Mouse (Mus musculus) CD4-positive, CD25-positive, alpha-beta regulatory T cell, adult 2 months (primary cell): ENCODE results near the gene Rnase4.
A peak's percentile ranks its signal among the peaks of the same experiment; 100 is the strongest.

Experiments used
- DNase-seq: peaks from one replicate; pipeline ENCODE4 v3.0.0-alpha.2; 2012; ENCODE audit warnings: low read depth, low spot score

Gene Rnase4

GRCm38 (mm10) chr14:51090921-51091900 lies at the start of gene Rnase4, which contains the start of gene Ang:
Gene Rnase4 (plus strand): TSS chr14:51091077.
Gene Ang (plus strand): TSS chr14:51091150.
- peak; percentile 67 for DNase-seq

GRCm38 (mm10) chr14:51041769-51042168 lies 49.1 kb upstream of the Rnase4 start, which contains the start of gene Rnase9:
Gene Rnase9 (minus strand): TSS chr14:51041869.
- no peak for DNase-seq

- no peak for DNase-seq
Observed at GRCm38 (mm10) chr14:51047846-51048245, 43.0 kb upstream of the Rnase4 start.

GRCm38 (mm10) chr14:51050063-51050462 lies 40.8 kb upstream of the Rnase4 start, which contains the start of gene Rnase11:
Gene Rnase11 (minus strand): TSS chr14:51050163.
- no peak for DNase-seq

- no peak for DNase-seq
Observed at GRCm38 (mm10) chr14:51051941-51052340, 38.9 kb upstream of the Rnase4 start.

GRCm38 (mm10) chr14:51053176-51053575 lies 37.7 kb upstream of the Rnase4 start:
- no peak for DNase-seq

- DNase-seq = no peak
Observed at GRCm38 (mm10) chr14:51054243-51055237, 36.3 kb upstream of the Rnase4 start.

GRCm38 (mm10) chr14:51057401-51057831 lies 33.5 kb upstream of the Rnase4 start, which contains the start of gene Rnase12:
Gene Rnase12 (minus strand): TSS chr14:51057661.
- peak; percentile 42 for DNase-seq

GRCm38 (mm10) chr14:51060761-51061160 lies 30.1 kb upstream of the Rnase4 start:
- DNase-seq = no peak

- DNase-seq = no peak
Observed at GRCm38 (mm10) chr14:51068956-51069355, 21.9 kb upstream of the Rnase4 start.

- peak; percentile 82 for DNase-seq
Observed at GRCm38 (mm10) chr14:51069617-51070016, 21.3 kb upstream of the Rnase4 start.

- DNase-seq = no peak
Observed at GRCm38 (mm10) chr14:51074335-51074734, 16.5 kb upstream of the Rnase4 start, which contains the start of gene Olfr750. Gene Olfr750 (minus strand): TSS chr14:51074435.

- DNase-seq = no peak
Observed at GRCm38 (mm10) chr14:51079180-51079579, 11.7 kb upstream of the Rnase4 start.

- no peak for DNase-seq
Observed at GRCm38 (mm10) chr14:51081035-51081434, 9.8 kb upstream of the Rnase4 start.

- peak; percentile 78 for DNase-seq
Observed at GRCm38 (mm10) chr14:51082599-51083581, 8.0 kb upstream of the Rnase4 start.

- DNase-seq = peak; percentile 32
Observed at GRCm38 (mm10) chr14:51083805-51084204, 7.1 kb upstream of the Rnase4 start.

- DNase-seq = no peak
Observed at GRCm38 (mm10) chr14:51085086-51085485, 5.8 kb upstream of the Rnase4 start.

- no peak for DNase-seq
Observed at GRCm38 (mm10) chr14:51085911-51086310, 5.0 kb upstream of the Rnase4 start.

- DNase-seq = no peak
Observed at GRCm38 (mm10) chr14:51087762-51088161, 3.1 kb upstream of the Rnase4 start.
